Mouse (Mus musculus): Measurements from ENCODE around the gene Gm26965. TPM values are rescaled to one million over a fixed set of nuclear protein-coding genes. Genes with fewer than 3 reads are reported as not detected.

The Gm26965 gene
- polyA plus RNA-seq, 1 experiment = not detected

Other genes starting within 250 kb of the Gm26965 start
- 0.27 and 0.31 TPM in 2 replicates for gene Zfp458, start 247.7 kb downstream of the Gm26965 start, polyA plus RNA-seq (2012; rRNA removed)
- 0.67 and 0.92 TPM in 2 replicates for gene Zfp457, start 219.7 kb downstream of the Gm26965 start, polyA plus RNA-seq (2012; rRNA removed)
- gene Zfp595, start 193.6 kb downstream of the Gm26965 start, polyA plus RNA-seq (2012; rRNA removed) = 0.71 and 0.99 TPM in 2 replicates
- not detected in 2 replicates for gene Gm28044, start 165.6 kb downstream of the Gm26965 start, polyA plus RNA-seq (2012; rRNA removed)
- gene Zfp953, start 165.5 kb downstream of the Gm26965 start, polyA plus RNA-seq (2012; rRNA removed) = 0.38 and 0.42 TPM in 2 replicates
- 0.25 TPM in 1 of 2 replicates, not detected in the other for gene Gm28041, start 150.4 kb downstream of the Gm26965 start, polyA plus RNA-seq (2012; rRNA removed)
- 0.27 and 0.31 TPM in 2 replicates for gene Zfp456, start 150.3 kb downstream of the Gm26965 start, polyA plus RNA-seq (2012; rRNA removed)
- gene Zfp429, start 126.3 kb downstream of the Gm26965 start, polyA plus RNA-seq (2012; rRNA removed) = 2.8 and 5.0 TPM in 2 replicates
- 0.49 and 0.74 TPM in 2 replicates for gene Zfp459, start 104.7 kb downstream of the Gm26965 start, polyA plus RNA-seq (2012; rRNA removed)
- gene Zfp874a, start 74.5 kb downstream of the Gm26965 start, polyA plus RNA-seq (2012; rRNA removed) = 0.43 and 0.82 TPM in 2 replicates
- 0.58 and 2.4 TPM in 2 replicates for gene Zfp874b, start 41.9 kb downstream of the Gm26965 start, polyA plus RNA-seq (2012; rRNA removed)
- gene Zfp58, start 25.6 kb downstream of the Gm26965 start, polyA plus RNA-seq (2012; rRNA removed) = 0.69 and 1.2 TPM in 2 replicates
- 11.9 and 21.7 TPM in 2 replicates for gene Zfp87, start within 50 bp of the Gm26965 start, polyA plus RNA-seq (2012; rRNA removed)
- 0.99 and 2.7 TPM in 2 replicates for gene Zfp748, start 27.7 kb upstream of the Gm26965 start, polyA plus RNA-seq (2012; rRNA removed)
- 0.38 and 0.58 TPM in 2 replicates for gene Zfp729b, start 83.6 kb upstream of the Gm26965 start, polyA plus RNA-seq (2012; rRNA removed)
- gene Gm49345, start 111.6 kb upstream of the Gm26965 start, polyA plus RNA-seq (2012; rRNA removed) = 0.18 TPM in 1 of 2 replicates, not detected in the other
- gene Zfp729a, start 111.6 kb upstream of the Gm26965 start, polyA plus RNA-seq (2012; rRNA removed) = 0.75 and 1.3 TPM in 2 replicates
- 1.7 and 5.0 TPM in 2 replicates for gene Zfp738, start 160.9 kb upstream of the Gm26965 start, polyA plus RNA-seq (2012; rRNA removed)
- gene Zfp65, start 203.0 kb upstream of the Gm26965 start, polyA plus RNA-seq (2012; rRNA removed) = 0.58 and 1.1 TPM in 2 replicates
- 0.43 and 0.52 TPM in 2 replicates for gene Zfp85, start 229.1 kb upstream of the Gm26965 start, polyA plus RNA-seq (2012; rRNA removed)

Data from large intestine, adult 2 months (tissue).